ENCODE assay signal across 24 mouse cellular contexts in the genomic region with DNA sequence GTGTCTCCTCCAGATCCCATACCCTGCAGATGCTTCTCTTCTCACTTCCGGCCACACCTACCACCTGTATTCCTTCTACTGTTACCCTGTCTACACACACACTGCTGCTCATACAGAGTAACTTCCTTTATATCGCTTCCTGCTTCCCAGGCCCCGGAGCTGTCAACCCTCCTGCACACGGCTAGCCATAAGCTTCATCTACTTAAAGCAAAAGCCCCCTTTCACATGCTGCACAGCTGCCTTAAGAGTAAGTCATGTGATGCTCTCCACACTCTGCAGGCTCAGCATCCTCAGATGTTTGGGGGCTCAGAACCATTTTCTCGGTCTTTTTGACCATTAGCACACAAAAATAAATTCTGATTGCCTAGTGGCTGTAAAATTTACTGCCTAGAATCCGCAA.
"Had no signal": no experiment of that assay in that cellular context is flagged by ENCODE, and none has a peak within 500 bp of the region (broad histone marks: within the 10 kb centered on the region; RNA-seq: fewer than 3 reads in every experiment).

No protein-coding gene starts in this region.

- H3K9ac ChIP-seq: heart, embryonic 13.5 days; heart, embryonic 15.5 days; hindbrain, embryonic 15.5 days; kidney, embryonic 15.5 days; limb, embryonic 13.5 days; limb, embryonic 15.5 days; liver, embryonic 12.5 days had no signal

- H3K4me2 ChIP-seq: heart, embryonic 11.5 days; heart, embryonic 15.5 days; hindbrain, embryonic 15.5 days; kidney, embryonic 15.5 days; limb, embryonic 13.5 days; limb, embryonic 15.5 days; liver, embryonic 12.5 days had no signal

- H3K36me3 ChIP-seq: heart, embryonic 13.5 days; heart, embryonic 15.5 days; hindbrain, embryonic 15.5 days; kidney, embryonic 15.5 days; limb, embryonic 13.5 days; limb, embryonic 15.5 days; liver, embryonic 12.5 days had no signal

- H3K27me3 ChIP-seq: heart, embryonic 13.5 days; heart, embryonic 15.5 days; hindbrain, embryonic 15.5 days; kidney, embryonic 15.5 days; limb, embryonic 13.5 days; limb, embryonic 15.5 days; liver, embryonic 12.5 days had no signal

- DNase-seq: gastrocnemius, postnatal 14 days; gastrocnemius, postnatal 36 days; heart, adult 18-20 months; heart, postnatal 36 days; kidney, adult 11 months; kidney, adult 2 months; kidney, adult 9 months; kidney, postnatal 14 days; kidney, postnatal 36 days; layer of hippocampus, adult 9-11 months; layer of hippocampus, postnatal 36 days; left cerebral cortex, postnatal 4 days had no signal

- H3K9me3 ChIP-seq: heart, embryonic 13.5 days; heart, embryonic 15.5 days; hindbrain, embryonic 15.5 days; kidney, embryonic 15.5 days; limb, embryonic 13.5 days; limb, embryonic 15.5 days; liver, embryonic 12.5 days had no signal

- H3K27ac ChIP-seq: hindbrain, postnatal 0 days; kidney, embryonic 15.5 days; kidney, postnatal 0 days; limb, embryonic 13.5 days; limb, embryonic 15.5 days; liver, embryonic 12.5 days had no signal

- H3K4me1 ChIP-seq: liver, embryonic 12.5 days had no signal

- H3K4me3 ChIP-seq: heart, embryonic 13.5 days; heart, embryonic 15.5 days; hindbrain, embryonic 15.5 days; kidney, embryonic 15.5 days; limb, embryonic 13.5 days; limb, embryonic 15.5 days; liver, embryonic 12.5 days had no signal

- ATAC-seq: forebrain, embryonic 16.5 days; hindbrain, postnatal 0 days; intestine, embryonic 16.5 days; liver, embryonic 12.5 days had no signal
